Mouse (Mus musculus) heart, adult 11 months (tissue): ENCODE measurements at regions not wholly inside any gene's neighbourhood (a gene's known extent, or its start where the extent isn't known, plus 50 kb on each side); places are given as distances from the start of the nearest gene placed in this dataset.

ENCODE experiments used
- DNase-seq: peaks from one replicate; pipeline ENCODE4 v3.0.0; 2022

DNA sequence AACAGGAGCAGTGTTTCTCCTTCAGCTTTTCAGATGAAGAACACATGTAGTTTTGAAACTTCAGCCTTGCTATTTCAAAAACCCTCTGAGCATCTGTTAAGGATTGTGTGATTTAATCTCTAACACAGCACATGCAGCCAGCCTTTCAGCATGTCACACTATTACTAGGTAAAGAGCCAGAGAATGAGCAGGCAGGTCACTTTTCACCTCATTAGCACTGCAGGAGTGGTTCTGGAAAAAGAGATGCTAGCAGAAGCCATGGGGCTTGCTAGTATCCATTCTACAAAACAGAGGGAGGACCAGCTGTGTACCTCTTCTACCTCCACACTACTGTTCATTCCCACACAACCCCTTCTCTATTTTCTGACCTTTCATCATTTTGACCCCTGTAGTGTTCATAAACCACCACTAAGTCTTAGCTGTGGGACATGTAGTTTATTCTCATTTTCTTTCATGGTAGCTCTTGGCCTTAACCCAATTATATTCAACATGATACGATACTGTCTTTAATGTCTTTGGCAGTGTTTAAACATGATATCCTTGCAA, 535.1 kb upstream of the Alcam start:
- DNase-seq, result no peak

DNA sequence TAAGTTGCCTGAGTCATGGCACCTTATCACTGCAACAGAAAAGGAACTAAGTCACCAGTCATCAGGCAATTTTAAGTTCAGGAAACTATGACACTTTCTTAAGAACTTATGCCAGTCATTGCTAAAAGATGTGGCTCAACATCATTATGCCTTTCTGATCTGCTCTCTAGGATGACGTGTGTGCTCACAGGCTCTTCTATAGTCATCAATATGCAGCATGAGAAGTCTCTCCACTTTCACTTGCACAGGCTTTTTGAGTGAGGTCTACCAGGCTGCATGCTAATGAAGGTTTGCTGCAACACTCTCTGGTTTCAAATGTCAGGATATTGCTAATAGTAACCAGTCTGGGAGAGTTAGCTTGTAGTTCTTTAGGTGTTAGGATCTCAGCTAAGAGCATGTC, 530.5 kb upstream of the Alcam start:
- no peak for DNase-seq

DNA sequence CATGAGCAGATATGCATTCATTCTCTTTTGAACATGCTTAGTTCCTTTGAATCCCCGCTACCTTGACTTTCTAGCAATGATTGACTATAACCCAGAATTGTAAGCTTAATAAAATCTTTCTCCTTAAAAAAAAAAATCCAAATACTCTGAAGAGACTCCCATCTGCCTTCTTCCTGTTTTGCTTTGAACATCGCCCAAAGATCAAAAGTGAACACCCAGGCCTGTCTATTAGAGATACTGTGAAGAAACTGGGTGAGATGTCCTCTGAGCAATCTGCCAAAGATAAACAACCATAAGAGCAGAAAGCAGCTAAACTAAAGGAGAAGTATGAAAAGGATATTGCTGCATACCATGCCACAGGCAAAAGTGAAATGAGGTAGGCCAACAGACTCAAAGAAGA, 527.1 kb upstream of the Alcam start:
- no peak for DNase-seq

DNA sequence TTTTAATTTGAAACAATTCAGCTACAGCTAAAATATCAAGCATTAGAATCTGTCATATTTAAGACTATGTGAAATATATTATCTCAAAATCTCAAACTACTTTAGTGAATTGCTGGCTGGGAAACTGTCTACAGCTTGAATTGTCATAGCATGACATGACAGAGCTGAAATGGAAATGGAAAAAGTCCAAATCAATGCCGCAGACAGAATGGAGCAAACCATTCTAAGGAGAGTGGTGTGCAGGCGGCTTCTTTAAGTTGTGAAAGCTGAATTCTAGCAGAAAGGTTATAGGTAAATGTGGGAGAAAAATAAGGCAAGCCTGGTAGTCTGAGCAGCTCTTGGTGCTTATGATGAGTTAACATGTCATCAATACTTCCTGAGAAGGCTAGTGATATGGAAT, 518.9 kb upstream of the Alcam start:
- DNase-seq, result no peak

DNA sequence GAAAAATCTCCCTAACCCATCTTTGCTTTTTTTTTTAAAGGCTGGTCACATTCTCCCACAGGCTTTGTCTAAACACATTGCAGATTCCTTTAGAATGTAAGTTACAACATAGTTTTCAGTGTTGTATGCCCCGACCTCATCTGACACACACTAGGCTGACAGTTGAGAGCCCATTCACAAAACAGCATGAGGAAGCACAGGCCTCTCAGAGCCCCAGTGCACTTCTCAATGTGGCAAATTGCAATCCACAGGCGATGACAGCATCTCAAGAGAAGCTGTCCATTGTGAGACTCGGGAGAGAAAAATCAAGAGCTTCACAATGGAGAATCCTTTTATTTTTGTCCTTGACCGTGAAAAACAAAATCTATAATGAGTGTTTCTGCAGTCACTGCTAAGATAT, 493.8 kb upstream of the Alcam start:
- DNase-seq, result no peak

DNA sequence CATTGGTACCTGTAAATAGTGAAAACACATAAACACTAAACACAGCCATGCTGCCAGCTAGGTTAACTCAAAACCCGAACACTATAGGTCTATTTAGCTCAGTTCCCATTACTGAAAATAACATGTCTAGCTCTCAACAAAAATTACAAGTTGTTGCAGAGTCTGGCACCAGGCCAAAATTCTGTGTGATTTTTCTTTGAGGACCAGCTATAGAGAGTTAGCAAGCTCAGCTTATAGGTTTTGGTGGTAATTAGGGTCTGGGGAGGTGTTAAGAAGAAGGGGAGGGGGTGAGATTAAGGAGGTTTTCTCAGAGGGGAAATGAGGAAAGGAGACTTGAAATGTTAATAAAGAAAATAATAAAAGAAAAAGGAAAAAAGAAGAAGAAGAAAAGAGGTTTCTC, 480.9 kb upstream of the Alcam start:
- no peak for DNase-seq

DNA sequence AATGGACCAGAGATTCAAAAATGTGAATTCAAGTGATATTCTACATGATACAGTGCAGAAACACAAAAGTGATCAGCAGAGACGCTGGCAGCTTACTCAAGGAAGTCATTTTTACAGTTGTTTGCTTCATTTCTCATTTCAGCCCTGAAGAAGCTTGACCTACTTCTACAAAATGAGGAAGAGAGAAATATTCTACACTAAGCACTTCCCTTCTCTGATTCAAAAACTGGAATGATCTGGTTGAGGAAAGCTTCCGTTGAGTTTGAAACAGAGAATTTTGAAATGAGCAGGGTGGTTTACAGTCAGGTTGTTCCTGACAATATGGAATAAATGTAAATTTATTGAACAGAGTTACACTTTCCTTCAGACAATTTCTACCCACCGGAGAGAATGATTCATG, 478.1 kb upstream of the Alcam start:
- DNase-seq, result no peak

DNA sequence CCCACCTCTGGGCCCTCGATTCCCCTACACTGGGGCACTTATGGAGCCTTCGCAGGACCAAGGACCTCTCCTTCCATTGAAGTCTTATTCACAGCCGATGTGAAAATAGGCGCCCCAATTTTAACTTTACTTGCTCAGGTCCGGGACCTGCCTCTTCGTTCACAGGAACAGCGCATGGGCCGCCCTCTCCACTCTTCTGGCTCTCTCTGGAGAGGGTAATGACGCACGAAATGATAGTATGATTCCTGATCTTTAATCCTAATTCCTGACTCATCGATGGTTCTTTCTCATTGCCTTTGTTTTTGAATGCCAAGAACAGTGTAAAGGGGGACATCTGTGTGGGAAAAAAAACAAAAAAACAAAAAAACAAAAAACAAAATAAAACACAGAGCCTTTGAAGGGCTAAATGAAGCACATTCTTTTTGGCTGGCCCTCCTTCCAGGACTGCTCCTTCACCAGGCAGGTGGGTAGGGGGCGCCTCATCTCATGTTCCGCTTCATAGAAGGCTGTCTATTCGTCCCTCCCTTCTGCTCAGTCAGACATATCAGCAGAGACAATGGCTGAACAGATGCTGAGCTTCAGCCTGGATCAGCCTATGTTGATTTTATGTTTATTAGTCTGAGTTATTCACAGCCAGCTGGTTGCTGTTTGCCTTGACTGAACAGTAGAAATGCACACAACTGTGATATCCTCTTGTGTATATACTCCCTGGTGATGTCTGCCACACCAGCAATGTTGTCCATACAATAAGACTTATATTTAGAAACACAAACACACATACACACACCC, 438.8 kb upstream of the Alcam start:
- no peak for DNase-seq

DNA sequence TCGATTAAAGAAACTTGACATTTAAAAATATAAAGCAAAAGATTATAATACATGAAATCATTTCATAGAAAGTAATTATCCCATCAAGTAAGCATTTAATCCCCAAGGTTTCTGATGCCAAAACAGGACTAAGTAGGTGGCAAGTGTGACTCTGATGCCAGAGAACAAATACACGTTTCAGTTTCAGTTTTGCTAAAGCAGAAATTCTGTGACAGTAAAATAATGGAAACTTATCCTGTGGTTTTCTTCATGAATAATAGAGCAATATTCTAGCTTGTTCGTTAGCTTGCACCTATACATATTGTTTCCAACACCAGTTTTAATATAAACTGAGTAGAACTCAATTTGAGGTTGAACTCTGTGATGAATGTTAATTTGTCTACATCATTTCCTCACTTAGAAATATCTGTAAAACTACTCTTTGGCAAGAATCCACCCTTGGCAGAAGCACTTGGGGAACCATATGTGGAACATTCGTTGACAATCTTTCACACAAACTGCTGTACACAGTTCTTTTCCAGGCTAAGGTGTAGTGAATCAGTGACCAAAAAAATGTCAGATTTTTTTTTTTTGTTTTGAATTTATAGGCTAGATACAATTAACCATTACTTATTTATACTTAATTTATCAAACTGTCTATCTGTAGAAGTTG, 425.7 kb upstream of the Alcam start:
- DNase-seq, result no peak

DNA sequence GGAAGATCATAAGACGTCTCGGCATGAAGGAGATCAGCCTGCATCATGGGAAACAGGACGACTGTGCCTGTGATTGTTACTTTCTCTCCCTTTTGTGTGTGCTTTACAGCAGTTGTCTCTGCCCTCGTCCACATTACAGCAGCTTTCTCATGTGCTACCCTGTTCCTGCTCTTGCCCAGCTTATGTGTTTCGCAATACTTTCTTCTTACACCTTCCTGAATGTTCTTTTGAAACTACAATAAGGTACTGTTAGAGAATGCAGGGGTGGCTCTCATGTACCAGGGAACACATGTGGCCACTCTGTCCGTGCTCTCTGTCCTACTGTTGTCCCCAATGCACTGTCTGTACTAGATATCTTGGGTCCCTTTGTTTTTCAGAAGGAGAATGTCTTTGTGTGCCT, 414.0 kb upstream of the Alcam start:
- DNase-seq, result no peak

DNA sequence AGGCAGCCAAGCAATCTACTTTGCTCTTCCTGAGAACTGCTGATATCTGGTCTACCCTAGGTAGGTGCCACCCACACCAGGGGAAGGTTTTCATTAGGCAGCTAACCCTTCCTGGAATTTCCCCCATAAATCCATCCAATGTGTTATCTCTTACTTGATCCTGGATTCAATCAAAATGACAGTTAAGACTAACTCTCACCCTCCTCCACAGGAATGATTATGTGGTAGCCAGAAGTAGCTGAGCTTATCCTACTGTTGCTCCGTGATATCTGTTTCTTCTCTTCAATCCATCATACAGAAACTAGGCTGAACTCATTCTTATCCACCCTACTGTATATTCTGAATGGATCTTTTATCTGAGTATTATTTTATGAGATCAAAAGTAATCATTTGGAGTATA, 409.7 kb upstream of the Alcam start:
- no peak for DNase-seq

DNA sequence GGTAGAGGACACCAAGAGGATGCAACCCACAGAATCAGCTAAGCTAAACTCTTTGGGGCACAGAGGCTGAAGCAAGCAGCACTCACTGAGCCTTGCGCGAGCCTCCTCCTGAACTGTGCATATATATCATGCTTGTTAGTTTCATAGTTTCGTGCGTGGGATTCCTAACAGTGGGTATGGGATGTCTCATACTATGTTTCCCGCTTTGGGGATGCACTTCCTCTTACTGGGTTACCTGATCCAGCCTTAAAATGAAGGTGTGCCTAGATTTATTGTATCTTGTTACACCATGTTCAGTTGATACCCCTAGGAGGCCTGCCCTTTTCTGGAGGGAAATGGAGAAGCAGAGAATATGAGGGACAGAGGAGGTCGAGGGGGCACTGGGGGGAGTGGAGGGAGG, 407.4 kb upstream of the Alcam start:
- DNase-seq, result no peak

DNA sequence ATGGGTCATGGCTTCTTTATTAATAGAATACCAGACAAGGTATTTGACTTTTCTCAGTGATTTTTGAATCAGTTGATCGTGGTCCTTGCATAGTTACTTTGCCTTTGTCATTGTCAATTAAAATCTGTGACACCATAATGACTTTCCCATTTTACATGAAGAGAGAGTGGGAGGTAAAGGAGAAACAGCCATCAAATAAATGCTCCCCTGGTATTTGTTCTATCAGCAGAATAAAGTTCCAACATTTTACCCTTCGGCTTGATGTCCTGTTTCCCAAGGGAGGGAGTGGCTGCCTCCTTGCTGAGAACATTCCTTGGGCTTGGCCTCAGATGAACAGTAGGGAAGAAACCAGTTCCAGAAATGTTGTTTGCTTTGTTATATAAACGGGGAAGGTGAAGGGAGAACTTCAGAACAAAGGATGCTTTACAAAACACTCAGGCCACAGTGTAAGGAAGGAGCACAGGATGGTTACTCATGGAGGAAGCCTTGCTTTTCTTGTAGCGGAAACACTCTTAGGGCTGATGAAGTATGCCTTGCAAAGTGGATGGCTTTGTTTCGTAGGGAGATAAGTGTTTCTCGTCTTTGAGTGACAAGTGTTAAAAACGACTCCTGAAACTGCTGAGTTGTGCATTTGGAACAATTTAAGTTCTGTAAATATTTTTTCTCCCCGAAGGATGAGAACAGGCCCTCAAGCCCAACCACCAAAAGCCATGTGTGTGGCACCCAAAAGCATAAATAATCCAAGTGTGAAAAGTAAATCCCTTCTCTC, 404.8 kb upstream of the Alcam start:
- no peak for DNase-seq

DNA sequence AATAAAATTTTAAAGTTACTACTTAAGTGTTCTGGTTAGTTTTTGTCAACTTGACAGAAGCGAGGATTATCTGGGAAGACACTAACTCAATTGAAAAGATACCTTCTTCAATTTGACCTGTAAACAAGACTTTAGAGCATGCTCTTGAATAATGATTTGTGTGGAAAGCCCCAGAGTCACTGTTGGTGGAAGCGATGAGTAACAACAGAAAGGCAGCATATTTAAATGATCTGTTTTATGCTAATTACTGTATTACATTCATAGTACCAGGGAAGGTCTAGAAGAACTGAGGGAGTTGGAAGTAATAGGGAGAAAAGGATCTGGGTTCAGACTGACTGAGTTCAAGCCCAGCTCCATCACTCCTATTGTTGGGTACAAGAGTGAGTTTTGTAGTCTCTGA, 397.3 kb upstream of the Alcam start:
- no peak for DNase-seq

DNA sequence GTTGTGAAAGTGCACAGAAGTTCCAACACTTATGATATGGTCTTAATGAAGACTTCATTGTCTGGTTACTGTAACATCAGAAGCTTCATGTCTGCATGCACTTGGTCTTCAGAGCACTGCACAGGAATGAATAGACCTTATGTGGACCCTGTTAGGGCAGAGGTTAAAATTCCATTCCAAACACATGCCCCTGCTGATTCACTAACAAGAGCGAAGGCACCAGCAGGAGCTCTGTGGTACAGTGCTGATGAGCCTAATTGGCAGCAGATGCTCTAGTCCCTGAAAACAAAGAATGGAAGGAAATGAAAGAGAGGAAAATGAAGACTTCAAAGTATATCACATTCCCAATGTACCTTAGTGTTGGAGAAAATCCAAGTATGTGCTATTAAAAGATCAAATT, 365.1 kb upstream of the Alcam start:
- DNase-seq, result no peak

DNA sequence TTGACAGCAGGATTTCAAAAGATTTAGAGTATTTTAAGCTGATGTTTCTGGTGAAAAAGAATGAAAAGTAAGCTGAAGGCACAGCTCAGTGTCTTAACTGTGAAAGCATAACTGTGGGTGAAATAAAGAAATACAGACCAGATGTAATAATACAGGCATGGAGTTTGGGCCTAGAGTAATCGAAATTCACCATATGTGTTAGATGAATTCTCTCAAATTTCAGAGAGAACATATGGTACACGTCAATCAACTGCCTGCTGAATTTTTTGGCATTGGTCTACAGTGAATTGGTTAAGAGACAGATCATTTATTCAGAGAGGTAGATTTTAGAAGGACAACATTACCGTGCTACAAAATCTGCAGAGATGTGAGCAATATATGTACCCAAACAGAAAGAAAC, 357.3 kb upstream of the Alcam start:
- no peak for DNase-seq

DNA sequence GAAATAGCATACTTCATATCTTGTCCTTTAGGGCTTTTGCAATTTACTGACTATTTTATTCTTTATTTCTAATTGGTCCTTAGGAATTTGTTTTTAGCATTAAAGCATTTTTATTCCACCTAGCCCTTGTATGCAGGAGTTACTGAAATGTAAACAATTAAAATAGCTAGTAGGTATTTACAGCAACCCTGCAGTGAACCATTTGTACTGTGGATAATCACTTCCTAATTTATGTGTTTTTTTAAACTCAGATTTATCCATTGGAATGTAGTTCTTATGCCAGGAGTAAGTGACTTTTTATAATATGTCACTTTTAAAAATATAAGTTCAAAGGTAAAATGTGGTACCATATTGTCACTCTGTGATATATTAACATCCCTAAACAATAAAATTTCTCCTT, 350.5 kb upstream of the Alcam start:
- no peak for DNase-seq

DNA sequence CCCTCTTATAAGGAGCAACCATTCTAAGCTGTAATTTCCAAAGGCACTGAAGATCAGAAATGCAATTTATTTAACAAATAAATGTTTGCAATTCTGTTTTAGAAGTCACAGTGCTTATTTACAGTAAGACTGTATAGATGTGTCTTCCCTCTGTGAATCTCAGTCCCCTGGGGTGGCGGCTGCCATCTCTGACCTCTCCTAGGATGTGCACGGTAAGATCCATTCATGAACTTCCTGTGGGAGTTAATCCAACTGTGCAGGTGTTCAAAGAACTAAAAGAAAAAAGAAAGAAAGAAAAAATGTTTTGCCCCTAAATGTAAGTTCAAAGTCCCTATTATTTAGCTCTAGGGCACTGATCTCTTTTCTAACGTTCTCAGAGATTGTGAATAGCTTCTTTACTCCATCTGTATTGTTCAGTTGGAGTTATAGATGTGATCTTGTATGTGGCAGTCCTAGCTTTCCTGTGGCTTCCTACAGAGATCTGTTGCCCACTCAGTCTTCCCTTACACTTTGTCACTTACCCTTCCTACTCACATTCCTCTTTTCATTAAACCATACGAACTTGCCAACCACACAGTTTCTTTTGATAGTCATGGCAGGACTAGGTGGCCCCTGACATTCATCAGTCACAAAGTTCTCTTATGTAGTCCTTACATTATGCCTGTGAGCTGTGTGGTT, 346.0 kb upstream of the Alcam start:
- DNase-seq, result no peak

DNA sequence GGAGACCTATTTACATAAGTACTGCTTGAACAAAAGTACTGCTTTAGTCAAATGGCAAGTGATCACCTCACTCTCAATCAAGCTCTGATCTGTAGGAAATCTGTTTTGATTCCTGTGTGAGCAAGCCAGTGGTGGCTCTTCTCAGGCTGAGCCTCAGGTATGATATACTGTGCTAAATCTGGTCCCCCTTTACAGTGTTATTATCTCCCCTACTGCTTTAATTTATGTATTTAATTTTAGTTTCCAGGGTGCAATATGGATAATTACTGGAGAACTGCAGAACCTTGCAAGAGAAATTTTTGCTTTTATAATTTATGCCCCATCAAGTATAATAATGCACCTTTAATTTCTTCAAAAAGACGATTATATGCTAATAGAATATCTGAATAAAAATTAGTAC, 341.3 kb upstream of the Alcam start:
- no peak for DNase-seq

DNA sequence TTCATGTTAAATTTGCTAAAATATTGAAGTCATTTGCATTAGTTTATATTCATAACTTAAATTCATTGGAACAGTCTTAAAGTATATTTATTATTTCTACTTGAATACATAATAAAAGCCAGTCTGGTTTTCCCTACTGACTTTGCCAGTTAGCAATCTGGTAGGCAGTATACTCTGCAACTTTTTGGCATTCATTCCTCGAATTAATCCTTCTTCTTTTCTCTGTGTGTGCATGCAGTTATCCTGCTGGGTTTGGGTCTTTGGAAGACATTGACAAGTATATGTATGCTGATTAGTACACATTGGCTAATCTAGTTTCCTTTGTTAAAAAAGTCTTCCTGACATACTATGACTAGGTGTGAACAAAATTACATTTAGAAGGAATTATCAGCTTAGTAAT, 336.1 kb upstream of the Alcam start:
- DNase-seq, result peak; percentile 24

DNA sequence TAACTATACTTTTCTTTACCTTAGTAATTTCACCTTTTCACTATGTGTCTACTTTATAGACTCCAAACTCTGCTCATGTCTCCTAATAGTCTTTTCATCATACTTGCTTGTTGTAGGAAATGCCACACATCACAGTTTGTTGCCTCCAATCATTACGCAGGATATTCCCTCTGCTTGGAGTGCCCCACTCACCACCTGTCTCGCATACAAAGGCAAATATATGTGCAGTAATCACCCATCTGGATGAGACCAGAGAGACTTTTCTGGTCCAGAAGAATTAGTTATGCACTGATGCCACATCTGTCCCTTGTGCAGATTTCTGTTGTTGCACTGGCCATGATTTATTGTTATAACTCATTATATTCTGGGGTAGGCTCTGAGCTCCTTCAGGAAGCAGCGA, 293.9 kb upstream of the Alcam start:
- DNase-seq, result no peak

DNA sequence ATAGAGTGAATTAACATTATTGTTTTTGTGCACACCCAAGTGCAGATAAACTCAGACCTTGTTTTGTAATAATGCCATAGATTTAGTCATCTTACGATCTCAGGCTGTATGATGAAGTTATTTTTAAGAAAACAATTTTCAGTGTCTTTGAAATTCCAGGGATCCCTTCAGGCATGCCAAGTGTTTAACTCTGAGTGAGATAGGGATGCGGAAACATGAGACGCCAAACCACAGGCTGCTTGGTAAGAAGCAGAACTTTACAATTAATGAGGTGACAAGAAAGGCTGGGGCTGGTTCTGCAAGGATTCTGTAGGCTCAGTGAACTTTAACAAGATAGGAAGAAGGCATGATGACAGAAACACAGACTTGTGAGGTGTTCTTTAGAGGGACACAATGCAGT, 292.3 kb upstream of the Alcam start:
- no peak for DNase-seq

DNA sequence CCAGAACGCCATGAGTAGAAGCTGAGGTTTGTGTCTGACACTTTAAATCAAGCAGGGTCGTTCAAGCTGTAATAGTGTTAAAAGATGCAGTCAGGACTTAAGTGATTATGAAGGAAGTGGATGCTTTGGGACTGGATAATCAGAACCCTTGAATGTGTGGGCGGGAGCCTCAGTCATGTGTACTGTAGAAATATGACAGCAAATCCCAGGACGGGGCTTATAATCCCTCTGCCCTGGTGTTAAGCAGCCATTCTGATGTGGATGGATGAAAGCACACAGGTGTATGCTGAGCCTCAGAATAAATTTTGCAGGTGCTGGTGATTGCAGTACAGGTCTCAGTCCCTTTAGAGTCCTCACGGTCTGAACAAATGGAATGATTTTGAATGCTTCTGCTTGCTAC, 290.8 kb upstream of the Alcam start:
- no peak for DNase-seq
